Mouse (Mus musculus) stomach, postnatal 0 days (tissue): ENCODE data around the gene Lce1d. TPM values are rescaled to one million over a fixed set of nuclear protein-coding genes. Genes with fewer than 3 reads are reported as not detected.
A peak's percentile ranks its signal among the peaks of the same experiment; 100 is the strongest.

ENCODE experiments used
- ATAC-seq: fragments of 200-750 bp; cut with Nextera tagmentation; 2 replicates; pipeline ENCODE4 v1.8.0; 2017; ENCODE audit not compliant: low FRiP score, low TSS enrichment
- DNase-seq: peaks from one replicate; pipeline ENCODE4 v3.0.0-alpha.2; 2016; ENCODE audit warnings: low spot score
- H3K27ac ChIP-seq: fragments of 300-500 bp; sonication (generic); replicated peaks from 2 replicates; pipeline ENCODE4 v1.5.1; 2014; ENCODE audit warnings: mild to moderate bottlenecking, control low read depth
- H3K27me3 ChIP-seq: fragments of 300-500 bp; sonication (generic); 2 replicates; pipeline ENCODE4 v1.6.1; 2014; ENCODE audit warnings: low read length; ENCODE audit not compliant: control insufficient read depth, insufficient read depth
- H3K36me3 ChIP-seq: fragments of 300-500 bp; sonication (generic); 2 replicates; pipeline ENCODE4 v1.6.1; 2014; ENCODE audit warnings: low read length, mixed read lengths; ENCODE audit not compliant: control insufficient read depth, insufficient read depth
- H3K4me1 ChIP-seq: fragments of 300-500 bp; sonication (generic); replicated peaks from 2 replicates; pipeline ENCODE4 v1.6.1; 2014; ENCODE audit warnings: antibody characterized with exemption; ENCODE audit not compliant: control insufficient read depth, insufficient read depth
- H3K4me2 ChIP-seq: fragments of 300-500 bp; sonication (generic); replicated peaks from 2 replicates; pipeline ENCODE4 v1.6.1; 2014; ENCODE audit warnings: low read depth, mild to moderate bottlenecking, control low read depth, moderate library complexity
- H3K4me3 ChIP-seq: fragments of 300-500 bp; sonication (generic); 2 replicates; pipeline ENCODE4 v1.5.1; 2014; ENCODE audit warnings: low read depth, low read length, control low read depth
- H3K9ac ChIP-seq: fragments of 300-500 bp; sonication (generic); 2 replicates; pipeline ENCODE4 v1.6.1; 2014; ENCODE audit warnings: mild to moderate bottlenecking, low read length, control low read depth, mixed read lengths
- H3K9me3 ChIP-seq: fragments of 300-500 bp; sonication (generic); 2 replicates; pipeline ENCODE4 v1.6.1; 2016; ENCODE audit warnings: low read length; ENCODE audit not compliant: control insufficient read depth
- CTCF ChIP-seq: IDR thresholded peaks from 2 replicates; pipeline ENCODE4 v1.5.1; 2016; ENCODE audit warnings: antibody characterized with exemption, low read depth, mild to moderate bottlenecking, moderate library complexity
- EP300 ChIP-seq: optimal IDR thresholded peaks from 2 replicates; pipeline ENCODE3; 2016; ENCODE audit warnings: antibody characterized with exemption
- WGBS: fragments of 180-500 bp; shearing (Covaris S2); extraction: QIAGEN DNeasy Blood & Tissue Kit; methylation state at CpG from one replicate; pipeline ENCODE4 v1.1.7; 2014; 5-methylcytosine and 5-hydroxymethylcytosine counted together
- polyA plus RNA-seq: library from polyadenylated mRNA; unstranded; fragments of >200 nt; fragmentation: Nextera tagmentation; extraction: Ambion mirVana; gene quantifications from 2 replicates; pipeline ENCODE4 v1.2.1, GENCODE M21; 2015

Lce1d gene
- 199 and 223 TPM in 2 replicates for polyA plus RNA-seq

- Histone ChIP-seq H3K9ac (no peak within 1 kb of the TSS), H3K9me3 (no peaks in the 10 kb centered on the region), H3K4me2 (no peak within 1 kb of the TSS), H3K4me1 (no peaks in the 10 kb centered on the region), H3K36me3 (no peaks in the 10 kb centered on the region), H3K4me3 (no peak within 1 kb of the TSS), H3K27me3 (no peaks in the 10 kb centered on the region), H3K27ac (no peak within 1 kb of the TSS)
- no peak for TF ChIP-seq CTCF
- no peak for TF ChIP-seq EP300
- DNase-seq (no peak), ATAC-seq (no peak)
- 38% methylated on average over 2 of the region's 2 CpGs for whole genome bisulfite sequencing
These were observed at the start of gene Lce1d for GRCm38 (mm10) chr3:92687110-92687509. Gene Lce1d, minus strand, starts transcription at chr3:92687210.

DNA sequence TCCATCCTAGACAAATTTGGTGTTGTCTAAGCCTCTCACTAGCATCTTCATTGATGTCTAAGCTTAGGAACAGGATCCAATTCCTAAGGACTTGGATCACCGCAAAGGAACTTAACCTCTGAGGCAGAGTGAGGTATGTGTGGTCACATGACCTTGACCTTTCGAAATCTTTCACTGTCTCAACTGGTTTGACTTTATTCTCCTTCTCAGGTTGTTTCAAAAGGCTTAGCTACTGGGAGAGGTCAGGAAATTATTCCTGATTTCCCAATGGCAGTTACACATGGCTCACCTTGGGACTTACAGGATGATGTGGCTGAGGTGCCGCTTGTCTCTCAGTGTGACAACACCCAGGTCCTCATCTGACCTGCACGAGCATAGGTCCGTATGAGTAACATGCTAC, 35.6 kb upstream of the Lce1d start:
- 66% methylated on average over 5 of the region's 5 CpGs for WGBS
- H3K27ac ChIP-seq, result no peak overlapping the region
- no peak overlapping the region for H3K4me3 ChIP-seq
- no peak overlapping the region for H3K4me2 ChIP-seq
- no peaks in the 10 kb centered on the region for H3K27me3 ChIP-seq
- DNase-seq (no peak), ATAC-seq (no peak)
- no peaks in the 10 kb centered on the region for H3K36me3 ChIP-seq
- TF ChIP-seq EP300, result no peak
- no peak for TF ChIP-seq CTCF
- H3K9ac ChIP-seq, result no peak overlapping the region
- no peaks in the 10 kb centered on the region for H3K4me1 ChIP-seq
- H3K9me3 ChIP-seq, result no peaks in the 10 kb centered on the region

- no peak for ATAC-seq
- 69% methylated on average over 3 of the region's 3 CpGs for WGBS
- H3K4me1 ChIP-seq, result no peaks in the 10 kb centered on the region
- H3K9me3 ChIP-seq, result no peaks in the 10 kb centered on the region
- H3K27ac ChIP-seq, result no peak within 1 kb of the TSS
- no peak within 1 kb of the TSS for H3K4me3 ChIP-seq
- TF ChIP-seq EP300 (no peak), CTCF (no peak)
- no peak within 1 kb of the TSS for H3K9ac ChIP-seq
- DNase-seq, result no peak
- no peaks in the 10 kb centered on the region for H3K36me3 ChIP-seq
- no peaks in the 10 kb centered on the region for H3K27me3 ChIP-seq
- H3K4me2 ChIP-seq, result no peak within 1 kb of the TSS
These were observed 33.2 kb upstream of the Lce1d start, which contains the start of gene Lce1f for GRCm38 (mm10) chr3:92720250-92720649. Gene Lce1f, minus strand, starts transcription at chr3:92720350.

DNA sequence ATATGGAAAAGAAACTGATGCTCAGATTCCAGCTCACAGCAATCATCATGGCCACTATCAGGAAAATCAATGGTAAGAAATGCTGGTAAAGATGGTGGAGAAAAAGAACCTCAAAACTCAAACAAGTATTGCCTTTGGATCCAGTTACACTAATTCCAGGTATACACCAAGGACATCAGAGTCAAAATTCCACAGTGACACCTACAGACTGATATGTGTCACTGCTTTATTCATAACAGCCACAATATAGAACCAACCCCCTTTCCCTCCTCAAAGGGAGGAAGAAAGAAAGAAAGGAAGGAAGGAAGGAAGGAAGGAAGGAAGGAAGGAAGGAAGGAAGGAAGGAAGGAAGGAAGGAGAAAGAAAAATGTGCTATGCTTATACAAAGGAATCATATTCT, 28.1 kb upstream of the Lce1d start:
- DNase-seq (no peak), ATAC-seq (no peak)
- Histone ChIP-seq H3K27me3 (no peaks in the 10 kb centered on the region), H3K9me3 (no peaks in the 10 kb centered on the region), H3K4me2 (no peak overlapping the region), H3K9ac (no peak overlapping the region), H3K4me3 (no peak overlapping the region), H3K4me1 (no peaks in the 10 kb centered on the region), H3K27ac (no peak overlapping the region), H3K36me3 (no peaks in the 10 kb centered on the region)
- TF ChIP-seq EP300 (no peak), CTCF (peak; percentile 54)

- no peaks in the 10 kb centered on the region for H3K4me1 ChIP-seq
- 77% methylated on average over 2 of the region's 2 CpGs for WGBS
- H3K9ac ChIP-seq, result no peak within 1 kb of the TSS
- no peak for TF ChIP-seq EP300
- no peak for TF ChIP-seq CTCF
- no peak within 1 kb of the TSS for H3K4me3 ChIP-seq
- no peak for ATAC-seq
- no peaks in the 10 kb centered on the region for H3K36me3 ChIP-seq
- no peaks in the 10 kb centered on the region for H3K9me3 ChIP-seq
- no peak within 1 kb of the TSS for H3K4me2 ChIP-seq
- no peak within 1 kb of the TSS for H3K27ac ChIP-seq
- no peaks in the 10 kb centered on the region for H3K27me3 ChIP-seq
- DNase-seq, result no peak
These were observed 22.0 kb upstream of the Lce1d start, which contains the start of gene Lce1e for GRCm38 (mm10) chr3:92708974-92709373. Gene Lce1e, minus strand, starts transcription at chr3:92709074.

- Histone ChIP-seq H3K4me1 (no peaks in the 10 kb centered on the region), H3K4me2 (no peak overlapping the region), H3K27me3 (no peaks in the 10 kb centered on the region), H3K9ac (no peak overlapping the region), H3K4me3 (no peak overlapping the region), H3K27ac (no peak overlapping the region), H3K36me3 (no peaks in the 10 kb centered on the region), H3K9me3 (no peaks in the 10 kb centered on the region)
- TF ChIP-seq CTCF (no peak), EP300 (no peak)
- no peak for ATAC-seq
- DNase-seq, result no peak
- WGBS, result 20% methylated on average over 1 of the region's 1 CpGs
These were observed 7.6 kb upstream of the Lce1d start for GRCm38 (mm10) chr3:92694613-92695012.
